In genomic region chrX:71555415-71556114, GRCm38 (mm10) we compare ENCODE assay signal across 8 mouse cellular contexts. TPM values are rescaled to one million over a fixed set of nuclear protein-coding genes. Genes with fewer than 3 reads are reported as not detected.
A peak's percentile ranks its signal among the peaks of the same experiment; 100 is the strongest.
DNase-seq lines count a peak whose midpoint lies in the region; ATAC-seq lines count a peak whose summit lies in the region.

Hmgb3 (plus strand) TSS chrX:71555918.

- H3K4me2 ChIP-seq in hindbrain, embryonic 16.5 days (ENCODE audit: low read length), result peak within 1 kb of the TSS; percentile 77

- H3K79me2 ChIP-seq in macrophage (ENCODE audit: inconsistent target), result no peaks in the 10 kb centered on the region

- DNase-seq in T-cell, adult 2 months (ENCODE audit: low spot score), result peak; percentile 84
- DNase-seq in cerebellum, postnatal 36 days, result peak; percentile 70 to 76
- peak; percentile 64 for DNase-seq in gastrocnemius, adult 18-20 months (ENCODE audit: low spot score)
- peak; percentile 69 for DNase-seq in left cerebral cortex, adult 18-20 months (ENCODE audit: low spot score in 2 of 2)
- peak; percentile 82 for DNase-seq in right cerebral cortex, adult 18-20 months
- DNase-seq in urinary bladder, postnatal 10 days (ENCODE audit: low spot score), result peak; percentile 23

- 18% methylated on average over 52 of the region's 59 CpGs for WGBS in hindbrain, embryonic 16.5 days
- 17% methylated on average over 46 of the region's 59 CpGs for WGBS in macrophage (ENCODE audit: missing documents)

- peak; percentile 98 for ATAC-seq in hindbrain, embryonic 16.5 days

- no peaks in the 10 kb centered on the region for H3K36me3 ChIP-seq in hindbrain, embryonic 16.5 days (ENCODE audit: control insufficient read depth, insufficient read depth, low read length)
- H3K36me3 ChIP-seq in macrophage (ENCODE audit: inconsistent target), result no peaks in the 10 kb centered on the region

- no peaks in the 10 kb centered on the region for H3K4me1 ChIP-seq in hindbrain, embryonic 16.5 days (ENCODE audit: control insufficient read depth, insufficient read depth, low read depth, low read length)

- peak within 1 kb of the TSS; percentile 84 for H3K9ac ChIP-seq in hindbrain, embryonic 16.5 days (ENCODE audit: low read depth, low read length)

- no peaks in the 10 kb centered on the region for H3K27me3 ChIP-seq in hindbrain, embryonic 16.5 days (replicated peaks; ENCODE audit: control insufficient read depth, insufficient read depth, low read length)

- H3K9me3 ChIP-seq in hindbrain, embryonic 16.5 days (ENCODE audit: control insufficient read depth, low read length), result no peaks in the 10 kb centered on the region; the same call in 1 of the 2 replicates

- peak within 1 kb of the TSS; percentile 92 for H3K27ac ChIP-seq in hindbrain, embryonic 16.5 days (ENCODE audit: low read depth, low read length)
- no peak within 1 kb of the TSS for H3K27ac ChIP-seq in macrophage

- peak within 1 kb of the TSS; percentile 71 for H3K4me3 ChIP-seq in hindbrain, embryonic 16.5 days (ENCODE audit: low read length)
- H3K4me3 ChIP-seq in macrophage (ENCODE audit: inconsistent target), result peak within 1 kb of the TSS; percentile 12; the same call in 1 of the 2 replicates

RNA-seq across cellular contexts. Expression of gene Hmgb3, which starts in this region (rescaled TPM):
- total RNA-seq in gastrocnemius, adult 18-20 months (2021), result 10 to 100 TPM in 1 of 2 experiments, 1 to 10 TPM in 1; 8.1 to 12.8 TPM
- 433 and 437 TPM in 2 replicates for polyA plus RNA-seq in hindbrain, embryonic 16.5 days (2015; fragmentation: Nextera tagmentation; extraction: Ambion mirVana)
- 10 to 100 TPM; 25.7 to 30.8 TPM for total RNA-seq in left cerebral cortex, adult 18-20 months (2021)
- total RNA-seq in macrophage (2018; cell fraction: chromatin; rRNA removed), result 10 to 100 TPM in 1 of 26 experiments, 1 to 10 TPM in 14, under 1 TPM in 6, not detected in 5; 0.62 to 11.7 (median 1.4) TPM
- total RNA-seq in macrophage (2018; cell fraction: cytosol; rRNA removed), result 1 to 10 TPM in 23 of 26 experiments, under 1 TPM in 3; 0.38 to 7.4 (median 2.3) TPM
- 10 to 100 TPM in 3 of 26 experiments, 1 to 10 TPM in 13, under 1 TPM in 9, not detected in 1; 0.34 to 15.5 (median 1.7) TPM for total RNA-seq in macrophage (2018; cell fraction: nucleus; rRNA removed)
- 1.9 to 13.6 TPM (median 13.4 TPM) in 3 replicates for polyA plus RNA-seq in macrophage (2018)

Comparison
In these comparisons a context has a peak if more than half of its experiments do, and no peak if none do; other contexts are left out.
1. RNA of gene Hmgb3 (polyA plus RNA-seq): 433 to 437 TPM in hindbrain, embryonic 16.5 days; 1.9 to 13.6 TPM in macrophage; every median in the first group is over 10 times any median in the second.
2. DNase-seq: peak in every context shown above with its lines; median percentile 84 in T-cell, adult 2 months; 82 in right cerebral cortex, adult 18-20 months; 73 in cerebellum, postnatal 36 days; 69 in left cerebral cortex, adult 18-20 months; 64 in gastrocnemius, adult 18-20 months; 23 in urinary bladder, postnatal 10 days.